Mouse (Mus musculus) neural tube, embryonic 11.5 days (tissue): ENCODE data around the gene Ednrb. TPM values are rescaled to one million over a fixed set of nuclear protein-coding genes. Genes with fewer than 3 reads are reported as not detected.
"Not testable (repeated sequence)": the region's sequence is repeated elsewhere in the genome, so short reads cannot be mapped to it uniquely, and the experiment has no call there.

Experiments
- ATAC-seq: fragments of 200-750 bp; cut with Nextera tagmentation; 2 replicates; pipeline ENCODE4 v1.8.0; 2017; ENCODE audit warnings: moderate number of reproducible peaks, mild to moderate bottlenecking, moderate TSS enrichment, moderate library complexity; ENCODE audit not compliant: insufficient read depth, low FRiP score, low TSS enrichment
- DNase-seq: peaks from one replicate; pipeline ENCODE4 v3.0.0-alpha.2; 2015; ENCODE audit warnings: low spot score
- H3K27ac ChIP-seq: fragments of 300-500 bp; sonication (generic); 2 replicates; pipeline ENCODE4 v1.5.1; 2014; ENCODE audit warnings: low read depth, mild to moderate bottlenecking, low read length
- H3K27me3 ChIP-seq: fragments of 300-500 bp; sonication (generic); 2 replicates; pipeline ENCODE4 v1.6.1; 2014; ENCODE audit warnings: mild to moderate bottlenecking, low read length, mixed read lengths; ENCODE audit not compliant: control insufficient read depth, insufficient read depth
- H3K36me3 ChIP-seq: fragments of 300-500 bp; sonication (generic); 2 replicates; pipeline ENCODE4 v1.6.1; 2014; ENCODE audit warnings: mild to moderate bottlenecking, low read length, moderate library complexity, mixed read lengths; ENCODE audit not compliant: control insufficient read depth, insufficient read depth
- H3K4me1 ChIP-seq: fragments of 300-500 bp; sonication (generic); 2 replicates; pipeline ENCODE4 v1.6.1; 2014; ENCODE audit warnings: low read length, mixed read lengths; ENCODE audit not compliant: control insufficient read depth, insufficient read depth
- H3K4me2 ChIP-seq: fragments of 300-500 bp; sonication (generic); 2 replicates; pipeline ENCODE4 v1.6.1; 2014; ENCODE audit warnings: low read depth, mild to moderate bottlenecking, moderate library complexity
- H3K4me3 ChIP-seq: fragments of 300-500 bp; sonication (generic); 2 replicates; pipeline ENCODE4 v1.5.1; 2014; ENCODE audit warnings: low read depth, low read length
- H3K9ac ChIP-seq: fragments of 300-500 bp; sonication (generic); 2 replicates; pipeline ENCODE4 v1.6.1; 2014; ENCODE audit warnings: mild to moderate bottlenecking, low read length
- H3K9me3 ChIP-seq: fragments of 300-500 bp; sonication (generic); 2 replicates; pipeline ENCODE4 v1.6.1; 2016; ENCODE audit warnings: low read length; ENCODE audit not compliant: control insufficient read depth
- WGBS: fragments of 180-500 bp; shearing (Covaris S2); extraction: QIAGEN DNeasy Blood & Tissue Kit; methylation state at CpG from one replicate; pipeline ENCODE4 v1.1.7; 2014; 5-methylcytosine and 5-hydroxymethylcytosine counted together
- polyA plus RNA-seq: library from polyadenylated mRNA; unstranded; fragments of >200 nt; fragmentation: Nextera tagmentation; extraction: Ambion mirVana; gene quantifications from 2 replicates; pipeline ENCODE4 v1.2.1, GENCODE M21; 2014

Ednrb gene
- polyA plus RNA-seq, 1 experiment from 2014 or later = 179 TPM

- WGBS = 81% methylated on average over 9 of the region's 9 CpGs
- H3K4me3 ChIP-seq = no peak overlapping the region
- H3K9me3 ChIP-seq = no peaks in the 10 kb centered on the region
- ATAC-seq (no peak), DNase-seq (no peak)
- H3K27ac ChIP-seq = no peak overlapping the region
- no peak overlapping the region for H3K4me2 ChIP-seq
- H3K9ac ChIP-seq = no peak overlapping the region
- H3K27me3 ChIP-seq = no peaks in the 10 kb centered on the region
- H3K4me1 ChIP-seq = no peaks in the 10 kb centered on the region
- H3K36me3 ChIP-seq = no peaks in the 10 kb centered on the region
Measured at GRCm38 (mm10) chr14:103785096-103785965, 58.9 kb downstream of the Ednrb start.

GRCm38 (mm10) chr14:103780336-103780735 lies 63.9 kb downstream of the Ednrb start:
- H3K4me2 ChIP-seq, H3K36me3 ChIP-seq, H3K4me1 ChIP-seq, H3K9ac ChIP-seq, H3K4me3 ChIP-seq, H3K27me3 ChIP-seq, DNase-seq, H3K27ac ChIP-seq, ATAC-seq, H3K9me3 ChIP-seq: not testable (repeated sequence)
- 97% methylated on average over 6 of the region's 6 CpGs for WGBS

- H3K27ac ChIP-seq = peak overlapping the region; percentile 90
- DNase-seq = no peak
- no peak for ATAC-seq
- H3K36me3 ChIP-seq = no peaks in the 10 kb centered on the region
- H3K4me3 ChIP-seq = no peak overlapping the region
- H3K27me3 ChIP-seq = no peaks in the 10 kb centered on the region
- H3K4me1 ChIP-seq = peaks cover 8% of the 10 kb centered on the region; the same call in 1 of the 2 replicates
- H3K9me3 ChIP-seq = no peaks in the 10 kb centered on the region
- H3K4me2 ChIP-seq = peak overlapping the region; percentile 7
- H3K9ac ChIP-seq = peak overlapping the region; percentile 48; the same call in 1 of the 2 replicates
- WGBS = 75% methylated on average over 6 of the region's 6 CpGs
Measured at GRCm38 (mm10) chr14:103779276-103779675, 64.9 kb downstream of the Ednrb start.

GRCm38 (mm10) chr14:103778533-103779151 lies 65.6 kb downstream of the Ednrb start:
- 34% methylated on average over 13 of the region's 13 CpGs for WGBS
- Histone ChIP-seq H3K4me3 (no peak overlapping the region), H3K4me2 (peak overlapping the region; percentile 43), H3K9me3 (no peaks in the 10 kb centered on the region), H3K4me1 (peaks cover 8% of the 10 kb centered on the region; the same call in 1 of the 2 replicates), H3K36me3 (no peaks in the 10 kb centered on the region), H3K27ac (peak overlapping the region; percentile 90), H3K9ac (peak overlapping the region; percentile 48), H3K27me3 (no peaks in the 10 kb centered on the region)
- DNase-seq (peak; percentile 55), ATAC-seq (peak; percentile 73)

GRCm38 (mm10) chr14:103778009-103778431 lies 66.2 kb downstream of the Ednrb start:
- peak overlapping the region; percentile 90 for H3K27ac ChIP-seq
- no peaks in the 10 kb centered on the region for H3K27me3 ChIP-seq
- 4% methylated on average over 12 of the region's 12 CpGs for WGBS
- no peak overlapping the region for H3K4me3 ChIP-seq
- H3K9me3 ChIP-seq = no peaks in the 10 kb centered on the region
- H3K9ac ChIP-seq = peak overlapping the region; percentile 48
- peak overlapping the region; percentile 43 for H3K4me2 ChIP-seq
- peaks cover 8% of the 10 kb centered on the region; the same call in 1 of the 2 replicates for H3K4me1 ChIP-seq
- peak; percentile 88 for ATAC-seq
- no peaks in the 10 kb centered on the region for H3K36me3 ChIP-seq
- peak; percentile 72 for DNase-seq

GRCm38 (mm10) chr14:103777386-103777785 lies 66.8 kb downstream of the Ednrb start:
- peak overlapping the region; percentile 90 for H3K27ac ChIP-seq
- no peaks in the 10 kb centered on the region for H3K27me3 ChIP-seq
- peaks cover 8% of the 10 kb centered on the region; the same call in 1 of the 2 replicates for H3K4me1 ChIP-seq
- H3K36me3 ChIP-seq = no peaks in the 10 kb centered on the region
- 36% methylated on average over 4 of the region's 4 CpGs for WGBS
- H3K4me2 ChIP-seq = no peak overlapping the region
- ATAC-seq (no peak), DNase-seq (no peak)
- no peaks in the 10 kb centered on the region for H3K9me3 ChIP-seq
- H3K4me3 ChIP-seq = no peak overlapping the region
- H3K9ac ChIP-seq = 0 out of 2 replicates have a peak overlapping the region, but pooled peaks have one; percentile 48

GRCm38 (mm10) chr14:103769319-103770245 lies 74.6 kb downstream of the Ednrb start:
- no peak overlapping the region for H3K4me2 ChIP-seq
- H3K4me3 ChIP-seq = no peak overlapping the region
- no peak overlapping the region for H3K9ac ChIP-seq
- peaks cover 8% of the 10 kb centered on the region for H3K4me1 ChIP-seq
- no peaks in the 10 kb centered on the region for H3K27me3 ChIP-seq
- no peaks in the 10 kb centered on the region for H3K36me3 ChIP-seq
- ATAC-seq (0 out of 2 replicates have a peak, but pooled peaks have one; percentile 14), DNase-seq (no peak)
- H3K27ac ChIP-seq = peak overlapping the region; percentile 56; the same call in 1 of the 2 replicates
- no peaks in the 10 kb centered on the region for H3K9me3 ChIP-seq
- WGBS = 18% methylated on average over 9 of the region's 9 CpGs

- ATAC-seq (no peak), DNase-seq (no peak)
- Histone ChIP-seq H3K4me1 (peaks cover 8% of the 10 kb centered on the region), H3K27me3 (no peaks in the 10 kb centered on the region), H3K36me3 (no peaks in the 10 kb centered on the region), H3K9me3 (no peaks in the 10 kb centered on the region), H3K9ac (no peak overlapping the region), H3K4me2 (no peak overlapping the region), H3K27ac (no peak overlapping the region), H3K4me3 (no peak overlapping the region)
- 64% methylated on average over 6 of the region's 6 CpGs for WGBS
Measured at GRCm38 (mm10) chr14:103767488-103767887, 76.7 kb downstream of the Ednrb start.
